Mouse (Mus musculus): ENCODE results near the gene Gm44503. TPM values are rescaled to one million over a fixed set of nuclear protein-coding genes. Genes with fewer than 3 reads are reported as not detected.

Gm44503 gene
- total RNA-seq, 4 experiments from 2014 or later: not detected

DNA sequence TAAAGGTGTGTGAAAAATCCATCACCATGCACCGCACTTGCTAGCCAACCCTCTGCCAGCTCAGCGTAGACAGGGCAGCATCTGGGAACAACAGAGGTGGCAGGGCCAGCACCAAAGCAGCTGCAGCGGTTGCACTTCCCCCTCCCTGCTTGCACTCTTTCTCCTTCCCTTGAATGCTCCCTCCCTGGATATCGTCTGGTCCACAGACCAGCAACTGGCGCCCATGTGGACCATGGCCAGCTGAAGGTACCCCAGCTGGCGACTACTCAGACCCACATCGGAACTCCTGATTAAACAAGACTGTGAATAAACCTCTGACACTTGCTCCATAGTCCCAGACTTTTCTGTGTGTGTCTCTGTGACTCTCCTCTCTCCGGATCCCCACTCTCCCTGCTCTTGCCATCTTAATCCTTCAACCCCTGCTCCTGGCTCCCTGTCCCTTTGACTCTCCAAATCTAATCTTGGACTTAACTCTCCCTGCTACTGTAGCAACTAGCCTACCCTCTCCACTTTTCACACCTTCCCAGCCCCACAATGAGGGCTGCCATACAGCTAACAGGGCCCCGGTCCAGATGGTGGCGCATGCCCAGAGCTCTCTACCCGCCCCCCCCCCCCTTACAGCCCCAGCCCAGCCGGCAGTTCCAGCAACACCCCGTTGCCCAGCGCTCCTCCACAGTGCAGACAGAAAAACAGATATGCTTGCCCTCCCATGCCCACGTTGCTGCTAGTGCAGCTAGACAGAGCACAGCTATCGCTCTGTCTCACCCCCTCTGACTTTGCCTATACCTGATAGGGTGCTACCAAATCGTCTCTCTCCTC lies 67.4 kb downstream of the Gm44503 start:
- no peak for DNase-seq (ENCODE audit: low spot score in 2 of 2)

DNA sequence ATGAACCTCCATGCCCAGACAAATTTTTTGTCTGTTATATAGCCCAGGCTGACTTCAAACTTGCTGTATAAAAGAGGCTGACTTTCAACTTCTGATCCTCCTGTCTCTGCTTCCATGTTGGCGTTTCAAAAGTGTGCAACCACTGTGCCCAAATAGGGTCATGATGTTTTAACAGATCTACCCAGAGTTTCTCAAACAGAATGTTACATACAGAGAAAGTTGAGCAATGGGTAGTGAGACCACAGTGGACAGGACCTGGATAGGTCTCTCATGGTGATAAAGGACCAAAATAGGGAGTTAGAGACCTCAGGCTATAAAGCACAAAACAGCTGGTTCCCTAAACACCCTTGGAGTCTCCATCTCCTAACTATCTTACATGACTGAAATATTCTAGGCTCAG lies 71.8 kb downstream of the Gm44503 start:
- DNase-seq (ENCODE audit: low spot score in 2 of 2): no peak

- DNase-seq (ENCODE audit: low spot score in 2 of 2): no peak
These were observed 72.8 kb downstream of the Gm44503 start for GRCm38 (mm10) chr9:73031421-73031820.

- DNase-seq (ENCODE audit: low spot score in 2 of 2): no peak
These were observed 74.8 kb downstream of the Gm44503 start for GRCm38 (mm10) chr9:73033406-73033805.

DNA sequence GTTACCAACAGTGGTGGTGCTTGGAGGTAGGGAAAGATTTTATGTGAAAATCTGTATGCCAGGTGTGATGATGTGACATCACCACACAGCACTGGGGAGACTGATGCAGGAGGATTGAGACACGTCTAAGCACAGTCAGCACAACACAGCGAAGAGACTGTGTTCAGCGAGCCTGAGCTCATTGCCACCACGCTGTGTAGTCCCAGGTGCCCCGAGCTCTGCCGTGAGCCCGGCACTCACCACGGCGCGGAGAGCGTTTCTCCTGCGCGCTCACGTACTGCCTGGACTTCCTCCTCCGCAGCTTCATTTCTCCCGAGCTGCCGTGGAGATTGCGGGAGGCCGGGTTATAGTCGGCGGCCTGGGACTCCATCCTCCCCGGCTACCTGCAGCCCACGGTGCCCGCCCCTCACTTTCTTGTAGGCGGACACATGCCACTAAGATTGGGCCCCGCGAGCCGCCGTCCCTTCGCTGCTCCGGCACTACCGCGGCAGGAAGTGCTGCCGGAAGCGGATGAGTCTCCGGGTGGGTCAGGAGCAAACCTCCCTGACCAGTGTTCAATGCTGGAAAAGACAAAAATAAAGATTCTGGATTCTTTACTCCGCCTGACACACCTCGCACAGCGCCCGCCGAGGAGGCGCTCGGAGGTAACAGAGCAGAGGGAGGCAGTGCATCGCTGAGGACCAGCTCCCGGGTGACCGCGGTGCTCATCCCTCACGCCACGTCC lies 80.7 kb downstream of the Gm44503 start:
- DNase-seq (ENCODE audit: low spot score in 2 of 2): peak; percentile 70 to 81

DNA sequence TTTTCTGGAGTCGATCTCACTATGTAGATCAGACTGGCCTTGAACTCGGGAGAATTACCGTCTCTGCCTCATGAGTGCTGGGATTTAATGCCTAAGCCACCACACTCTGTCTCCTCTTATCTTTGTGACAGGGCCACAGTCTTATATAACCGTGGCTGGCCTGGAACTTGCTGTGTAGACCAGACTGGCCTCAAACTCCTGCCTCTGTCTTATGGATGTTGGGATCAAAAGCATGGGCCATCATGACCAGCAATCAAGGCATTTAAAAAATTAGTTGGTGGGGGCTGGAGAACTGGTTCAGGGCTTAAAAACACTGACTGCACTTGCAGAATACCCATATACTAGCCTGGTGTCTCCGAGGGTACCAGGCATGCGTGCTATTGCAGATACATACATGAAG lies 81.4 kb downstream of the Gm44503 start, which contains the start of gene Pigb:
TSS of gene Pigb (minus strand) at position 299 of the 400 bp plus-strand sequence.
- no peak for DNase-seq (ENCODE audit: low spot score in 2 of 2)

- peak; percentile 35 to 61 for DNase-seq (ENCODE audit: low spot score in 2 of 2)
These were observed 85.8 kb downstream of the Gm44503 start, which contains the start of gene Rab27a for GRCm38 (mm10) chr9:73044146-73045079. TSS of gene Rab27a (plus strand) at chr9:73044854.

DNA sequence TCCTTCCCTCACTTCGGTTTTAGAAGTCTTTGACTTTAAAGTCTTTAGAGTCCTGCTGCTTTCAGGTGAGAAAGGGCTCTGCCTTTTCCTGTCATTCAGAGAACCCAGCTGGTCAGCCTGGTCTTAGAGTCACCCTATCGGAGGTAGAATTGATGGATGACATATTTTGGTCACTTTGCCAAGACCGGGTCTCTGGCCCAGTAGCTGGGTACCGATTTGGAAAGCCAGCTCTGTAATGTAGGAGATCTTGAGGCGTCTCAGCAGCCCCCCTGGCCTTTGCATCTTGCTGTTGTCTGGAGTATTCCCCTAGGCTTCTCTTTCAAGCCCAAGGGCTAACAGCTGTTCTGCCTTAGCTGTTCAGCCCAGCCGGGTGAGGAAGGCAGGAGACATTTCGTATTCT lies 86.6 kb downstream of the Gm44503 start:
- no peak for DNase-seq (ENCODE audit: low spot score in 2 of 2)

GRCm38 (mm10) chr9:73045711-73046110 lies 87.1 kb downstream of the Gm44503 start:
- DNase-seq (ENCODE audit: low spot score in 2 of 2): no peak

- no peak for DNase-seq (ENCODE audit: low spot score in 2 of 2)
These were observed 89.3 kb downstream of the Gm44503 start for GRCm38 (mm10) chr9:73047906-73048305.

GRCm38 (mm10) chr9:73048927-73049326 lies 90.3 kb downstream of the Gm44503 start:
- DNase-seq (ENCODE audit: low spot score in 2 of 2): no peak

DNA sequence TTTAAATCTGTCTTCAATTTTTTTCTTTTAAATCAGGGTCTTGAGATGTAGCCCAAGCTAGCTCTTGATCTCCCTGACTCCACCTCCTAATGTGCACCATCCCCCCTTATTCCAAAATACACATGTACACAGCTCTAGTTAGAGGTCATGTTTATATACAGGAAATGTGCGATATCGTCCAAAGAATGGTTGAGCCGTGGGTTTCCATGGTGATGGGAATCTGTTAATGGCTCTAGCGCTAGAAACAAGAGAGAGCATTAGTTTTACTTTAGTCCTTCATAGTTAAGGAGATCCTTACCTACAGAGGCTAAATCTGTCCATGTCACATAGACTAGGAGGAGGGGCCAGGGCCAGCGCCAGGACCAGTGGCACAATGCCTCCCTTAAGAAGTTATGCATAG lies 91.2 kb downstream of the Gm44503 start:
- no peak for DNase-seq (ENCODE audit: low spot score in 2 of 2)

DNA sequence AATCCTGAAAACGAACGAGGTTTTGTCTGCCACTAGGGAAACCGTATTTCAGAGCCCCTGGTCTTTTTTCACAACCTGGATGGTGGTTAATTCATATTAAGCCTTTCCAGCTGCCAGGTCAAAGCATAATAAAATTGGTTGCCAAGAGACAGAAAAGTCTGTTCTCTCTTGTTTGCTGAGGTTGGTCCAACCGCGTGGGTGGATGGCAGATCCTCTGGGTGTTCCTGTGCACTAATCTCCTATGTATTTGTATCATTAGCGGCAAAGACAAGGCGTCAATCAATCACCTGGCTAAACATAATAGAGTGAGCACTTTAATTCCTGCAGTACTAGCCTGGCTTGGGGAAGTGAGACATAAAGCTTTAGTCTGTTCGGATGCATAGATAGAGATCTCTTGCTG lies 92.0 kb downstream of the Gm44503 start:
- DNase-seq (ENCODE audit: low spot score in 2 of 2): no peak

DNA sequence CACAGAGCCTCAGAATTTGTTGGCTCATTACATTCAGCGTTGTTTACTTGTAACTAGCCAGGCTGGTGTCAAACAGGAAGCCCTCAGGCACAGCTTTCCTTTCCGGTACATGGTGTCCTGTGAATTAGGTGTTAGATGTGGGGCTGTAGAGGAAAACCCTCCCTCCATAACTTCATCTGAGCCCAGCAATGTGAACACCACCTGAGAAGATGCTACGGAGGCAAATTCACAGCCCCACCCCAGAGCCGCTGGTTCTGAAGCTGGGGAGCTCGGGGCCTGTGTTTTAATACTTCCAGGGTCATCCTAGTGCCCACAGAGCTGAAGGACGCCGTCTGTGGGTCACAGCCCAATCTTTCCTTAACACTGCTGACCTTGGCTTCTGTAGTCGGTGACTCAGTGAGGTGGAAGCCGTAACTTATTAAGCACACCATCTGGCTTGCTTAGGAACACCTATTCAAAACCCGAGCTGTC lies 96.8 kb downstream of the Gm44503 start:
- DNase-seq (ENCODE audit: low spot score in 2 of 2): no peak

- DNase-seq (ENCODE audit: low spot score in 2 of 2): no peak
These were observed 100.6 kb downstream of the Gm44503 start for GRCm38 (mm10) chr9:73059224-73059623.

- no peak for DNase-seq (ENCODE audit: low spot score in 2 of 2)
These were observed 105.1 kb downstream of the Gm44503 start for GRCm38 (mm10) chr9:73063621-73064290.

Small RNAs within 50 kb of the gene (microRNA-seq; reads per million reads assigned to microRNA genes)
- not detected for gene Gm27353

Other genes starting within 250 kb of the Gm44503 start
- gene Prtg, start 152.0 kb upstream of the Gm44503 start, total RNA-seq (2022): under 1 TPM; 0.07 to 0.38 (median 0.12) TPM
- 10 to 100 TPM; 11.8 to 15.5 (median 14.5) TPM for gene Pygo1, start 33.2 kb upstream of the Gm44503 start, total RNA-seq (2022)
- gene Dyx1c1, start 67 bp upstream of the Gm44503 start, total RNA-seq (2022): 1 to 10 TPM in 2 of 4 experiments, under 1 TPM in 2; 0.75 to 1.4 (median 1.1) TPM
- 10 to 100 TPM; 11.2 to 15.6 (median 11.9) TPM for gene Ccpg1os, start 26.5 kb downstream of the Gm44503 start, total RNA-seq (2022)
- 100 to 1,000 TPM in 1 of 4 experiments, 10 to 100 TPM in 3; 78.5 to 101 (median 82.0) TPM for gene Ccpg1, start 26.6 kb downstream of the Gm44503 start, total RNA-seq (2022)
- 1 to 10 TPM; 3.7 to 4.6 (median 4.2) TPM for gene Pigb, start 81.5 kb downstream of the Gm44503 start, total RNA-seq (2022)
- 1 to 10 TPM in 3 of 4 experiments, under 1 TPM in 1; 0.46 to 2.0 (median 1.3) TPM for gene Rab27a, start 86.0 kb downstream of the Gm44503 start, total RNA-seq (2022)
- gene Khdc3, start 143.0 kb downstream of the Gm44503 start, total RNA-seq (2022): not detected
- gene Gm20509, start 143.6 kb downstream of the Gm44503 start, total RNA-seq (2022): not detected
- gene Rsl24d1, start 154.6 kb downstream of the Gm44503 start, total RNA-seq (2022): 10 to 100 TPM; 36.7 to 45.4 (median 41.7) TPM